Mouse (Mus musculus) forebrain, postnatal 0 days (tissue): ENCODE data around the gene Anks1b. TPM values are rescaled to one million over a fixed set of nuclear protein-coding genes. Genes with fewer than 3 reads are reported as not detected.
A peak's percentile ranks its signal among the peaks of the same experiment; 100 is the strongest.

ENCODE experiments used
- ATAC-seq: fragments of 200-750 bp; cut with Nextera tagmentation; 2 replicates; pipeline ENCODE4 v1.8.0; 2017; ENCODE audit warnings: mild to moderate bottlenecking, moderate library complexity
- DNase-seq: peaks from one replicate; pipeline ENCODE4 v3.0.0-alpha.2; 2015
- H3K27ac ChIP-seq: fragments of 300-500 bp; sonication (generic); 2 replicates; pipeline ENCODE4 v1.5.1; 2014; ENCODE audit warnings: low read depth, mild to moderate bottlenecking, antibody characterized with exemption, low read length, moderate library complexity, mixed read lengths
- H3K27me3 ChIP-seq: fragments of 300-500 bp; sonication (generic); 2 replicates; pipeline ENCODE4 v1.6.1; 2014; ENCODE audit warnings: mild to moderate bottlenecking, low read length, mixed read lengths; ENCODE audit not compliant: insufficient read depth
- H3K36me3 ChIP-seq: fragments of 300-500 bp; sonication (generic); 2 replicates; pipeline ENCODE4 v1.6.1; 2014; ENCODE audit warnings: mild to moderate bottlenecking, moderate library complexity; ENCODE audit not compliant: insufficient read depth
- H3K4me1 ChIP-seq: fragments of 300-500 bp; sonication (generic); 2 replicates; pipeline ENCODE4 v1.6.1; 2014; ENCODE audit warnings: antibody characterized with exemption; ENCODE audit not compliant: insufficient read depth
- H3K4me2 ChIP-seq: fragments of 300-500 bp; sonication (generic); 2 replicates; pipeline ENCODE4 v1.6.1; 2014; ENCODE audit warnings: low read depth, mild to moderate bottlenecking, moderate library complexity
- H3K4me3 ChIP-seq: fragments of 300-500 bp; sonication (generic); 2 replicates; pipeline ENCODE4 v1.5.1; 2014; ENCODE audit warnings: low read depth, low read length, mixed read lengths
- H3K9ac ChIP-seq: fragments of 300-500 bp; sonication (generic); 2 replicates; pipeline ENCODE4 v1.6.1; 2014; ENCODE audit warnings: mild to moderate bottlenecking
- H3K9me3 ChIP-seq: fragments of 300-500 bp; sonication (generic); 2 replicates; pipeline ENCODE4 v1.6.1; 2016; ENCODE audit warnings: low read length
- CTCF ChIP-seq: sonication (generic); IDR thresholded peaks from 2 replicates; pipeline ENCODE4 v1.5.1; 2016; ENCODE audit warnings: antibody characterized with exemption, control low read depth, low read depth
- WGBS: fragments of 180-500 bp; shearing (Covaris S2); extraction: QIAGEN DNeasy Blood & Tissue Kit; methylation state at CpG from one replicate; pipeline ENCODE4 v1.1.7; 2014; 5-methylcytosine and 5-hydroxymethylcytosine counted together
- polyA plus RNA-seq: library from polyadenylated mRNA; unstranded; fragments of >200 nt; fragmentation: Nextera tagmentation; extraction: Ambion mirVana; gene quantifications from 2 replicates; pipeline ENCODE4 v1.2.1, GENCODE M21; 2015
- total RNA-seq: library from RNA; depleted of rRNA; stranded (reverse); fragments of >200 nt; gene quantifications from 2 replicates; pipeline ENCODE4 v1.2.3, GENCODE M21; 2014

The Anks1b gene
- total and polyA plus RNA-seq, 2 experiments from 2014 or later = 120 to 145 TPM

GRCm38 (mm10) chr10:89850951-89851350 is 22.4 kb upstream of the Anks1b start:
- Histone ChIP-seq H3K4me2 (no peak overlapping the region), H3K27ac (no peak overlapping the region), H3K36me3 (no peaks in the 10 kb centered on the region), H3K4me1 (no peaks in the 10 kb centered on the region), H3K9ac (no peak overlapping the region), H3K27me3 (no peaks in the 10 kb centered on the region), H3K4me3 (no peak overlapping the region), H3K9me3 (no peaks in the 10 kb centered on the region)
- 93% methylated on average over 6 of the region's 6 CpGs for WGBS
- no peak for TF ChIP-seq CTCF
- no peak for ATAC-seq
- no peak for DNase-seq

GRCm38 (mm10) chr10:89855251-89855875 is 17.9 kb upstream of the Anks1b start:
- H3K9ac ChIP-seq = no peak overlapping the region
- no peak overlapping the region for H3K4me3 ChIP-seq
- TF ChIP-seq CTCF = no peak
- H3K4me1 ChIP-seq = no peaks in the 10 kb centered on the region
- no peak overlapping the region for H3K4me2 ChIP-seq
- H3K36me3 ChIP-seq = no peaks in the 10 kb centered on the region
- DNase-seq (peak; percentile 80), ATAC-seq (peak; percentile 80)
- H3K27me3 ChIP-seq = no peaks in the 10 kb centered on the region
- peak overlapping the region; percentile 62 for H3K27ac ChIP-seq
- H3K9me3 ChIP-seq = no peaks in the 10 kb centered on the region
- 63% methylated on average over 5 of the region's 5 CpGs for WGBS

- 70% methylated on average over 7 of the region's 7 CpGs for WGBS
- Histone ChIP-seq H3K27me3 (no peaks in the 10 kb centered on the region), H3K27ac (no peak overlapping the region), H3K4me2 (no peak overlapping the region), H3K9me3 (no peaks in the 10 kb centered on the region), H3K9ac (no peak overlapping the region), H3K36me3 (no peaks in the 10 kb centered on the region), H3K4me3 (no peak overlapping the region), H3K4me1 (no peaks in the 10 kb centered on the region)
- ATAC-seq = peak; percentile 77
- peak; percentile 76 for DNase-seq
- no peak for TF ChIP-seq CTCF
These were observed 17.0 kb upstream of the Anks1b start for GRCm38 (mm10) chr10:89856286-89856685.

GRCm38 (mm10) chr10:89868211-89868610 is 5.1 kb upstream of the Anks1b start:
- DNase-seq (no peak), ATAC-seq (no peak)
- no peak overlapping the region for H3K9ac ChIP-seq
- H3K27ac ChIP-seq = no peak overlapping the region
- no peak overlapping the region for H3K4me3 ChIP-seq
- no peaks in the 10 kb centered on the region for H3K9me3 ChIP-seq
- H3K4me1 ChIP-seq = no peaks in the 10 kb centered on the region
- H3K27me3 ChIP-seq = no peaks in the 10 kb centered on the region
- H3K36me3 ChIP-seq = no peaks in the 10 kb centered on the region
- 90% methylated on average over 4 of the region's 4 CpGs for WGBS
- TF ChIP-seq CTCF = no peak
- H3K4me2 ChIP-seq = no peak overlapping the region

GRCm38 (mm10) chr10:89868836-89869235 is 4.5 kb upstream of the Anks1b start:
- Histone ChIP-seq H3K4me3 (no peak overlapping the region), H3K4me2 (no peak overlapping the region), H3K9ac (no peak overlapping the region), H3K36me3 (no peaks in the 10 kb centered on the region), H3K27ac (no peak overlapping the region), H3K4me1 (no peaks in the 10 kb centered on the region), H3K9me3 (no peaks in the 10 kb centered on the region), H3K27me3 (no peaks in the 10 kb centered on the region)
- no peak for DNase-seq
- 85% methylated on average over 3 of the region's 3 CpGs for WGBS
- TF ChIP-seq CTCF = no peak
- ATAC-seq = no peak

- TF ChIP-seq CTCF = peak; percentile 71
- H3K4me2 ChIP-seq = peak overlapping the region; percentile 64
- H3K9ac ChIP-seq = peak overlapping the region; percentile 97
- H3K27ac ChIP-seq = peak overlapping the region; percentile 98
- H3K9me3 ChIP-seq = no peaks in the 10 kb centered on the region
- H3K4me1 ChIP-seq = peaks cover 5% of the 10 kb centered on the region; the same call in 1 of the 2 replicates
- WGBS = under 1% methylated on average over 8 of the region's 56 CpGs
- no peaks in the 10 kb centered on the region for H3K36me3 ChIP-seq
- H3K27me3 ChIP-seq = no peaks in the 10 kb centered on the region
- peak overlapping the region; percentile 78 for H3K4me3 ChIP-seq
- ATAC-seq = peak; percentile 91
- DNase-seq = peak; percentile 88
These were observed 686 bp upstream of the Anks1b start for GRCm38 (mm10) chr10:89872501-89873145.

- H3K4me3 ChIP-seq = peak overlapping the region; percentile 78
- DNase-seq = peak; percentile 28
- peak overlapping the region; percentile 97 for H3K9ac ChIP-seq
- no peaks in the 10 kb centered on the region for H3K27me3 ChIP-seq
- no peak for ATAC-seq
- peak overlapping the region; percentile 64 for H3K4me2 ChIP-seq
- TF ChIP-seq CTCF = no peak
- peaks cover 5% of the 10 kb centered on the region; the same call in 1 of the 2 replicates for H3K4me1 ChIP-seq
- H3K9me3 ChIP-seq = no peaks in the 10 kb centered on the region
- peak overlapping the region; percentile 98 for H3K27ac ChIP-seq
- no peaks in the 10 kb centered on the region for H3K36me3 ChIP-seq
- 3% methylated on average over 8 of the region's 8 CpGs for WGBS
These were observed 727 bp downstream of the Anks1b start for GRCm38 (mm10) chr10:89874036-89874435.
